Mouse (Mus musculus): ENCODE measurements at regions not wholly inside any gene's neighbourhood (a gene's known extent, or its start where the extent isn't known, plus 50 kb on each side); places are given as distances from the start of the nearest gene placed in this dataset.

GRCm38 (mm10) chr3:40002838-40003237 lies 528.2 kb upstream of the Intu start:
- H3K9me3 ChIP-seq (ENCODE audit: low read length): no peaks in the 10 kb centered on the region
- TF ChIP-seq CTCF (IDR thresholded peaks at IDR 0.05; ENCODE audit: low read depth): no peak
- no peaks in the 10 kb centered on the region for H3K4me1 ChIP-seq (ENCODE audit: insufficient read depth, low read length)
- ATAC-seq (no peak), DNase-seq (ENCODE audit: low spot score) (no peak)
- no peak overlapping the region for H3K4me3 ChIP-seq (ENCODE audit: low read length)
- H3K27me3 ChIP-seq (ENCODE audit: insufficient read depth, low read length): no peaks in the 10 kb centered on the region
- H3K27ac ChIP-seq: no peak overlapping the region
- WGBS: 92% methylated on average over 3 of the region's 3 CpGs
- H3K9ac ChIP-seq (replicated peaks; ENCODE audit: low read length): no peak overlapping the region
- no peak overlapping the region for H3K4me2 ChIP-seq (ENCODE audit: low read depth, low read length)
- H3K36me3 ChIP-seq (ENCODE audit: insufficient read depth, low read length): no peaks in the 10 kb centered on the region

- no peaks in the 10 kb centered on the region for H3K27me3 ChIP-seq (ENCODE audit: insufficient read depth, low read length)
- no peaks in the 10 kb centered on the region for H3K4me1 ChIP-seq (ENCODE audit: insufficient read depth, low read length)
- no peak overlapping the region for H3K9ac ChIP-seq (replicated peaks; ENCODE audit: low read length)
- no peak for ATAC-seq
- H3K9me3 ChIP-seq (ENCODE audit: low read length): no peaks in the 10 kb centered on the region
- no peaks in the 10 kb centered on the region for H3K36me3 ChIP-seq (ENCODE audit: insufficient read depth, low read length)
- no peak for TF ChIP-seq CTCF (IDR thresholded peaks at IDR 0.05; ENCODE audit: low read depth)
- H3K4me3 ChIP-seq (ENCODE audit: low read length): no peak overlapping the region
- DNase-seq (ENCODE audit: low spot score): peak; percentile 5
- H3K4me2 ChIP-seq (ENCODE audit: low read depth, low read length): no peak overlapping the region
- WGBS: 70% methylated on average over 5 of the region's 5 CpGs
- H3K27ac ChIP-seq: no peak overlapping the region
Measured at GRCm38 (mm10) chr3:40010051-40010450, 521.0 kb upstream of the Intu start.

GRCm38 (mm10) chr3:40021682-40022081 lies 509.4 kb upstream of the Intu start:
- TF ChIP-seq CTCF (IDR thresholded peaks at IDR 0.05; ENCODE audit: low read depth): no peak
- Histone ChIP-seq H3K4me1 (ENCODE audit: insufficient read depth, low read length) (no peaks in the 10 kb centered on the region), H3K27me3 (ENCODE audit: insufficient read depth, low read length) (no peaks in the 10 kb centered on the region), H3K4me3 (ENCODE audit: low read length) (no peak overlapping the region), H3K9ac (replicated peaks; ENCODE audit: low read length) (no peak overlapping the region), H3K27ac (no peak overlapping the region), H3K4me2 (ENCODE audit: low read depth, low read length) (no peak overlapping the region), H3K9me3 (ENCODE audit: low read length) (no peaks in the 10 kb centered on the region), H3K36me3 (ENCODE audit: insufficient read depth, low read length) (no peaks in the 10 kb centered on the region)
- DNase-seq (ENCODE audit: low spot score) (no peak), ATAC-seq (no peak)
- 24% methylated on average over 2 of the region's 2 CpGs for WGBS

DNA sequence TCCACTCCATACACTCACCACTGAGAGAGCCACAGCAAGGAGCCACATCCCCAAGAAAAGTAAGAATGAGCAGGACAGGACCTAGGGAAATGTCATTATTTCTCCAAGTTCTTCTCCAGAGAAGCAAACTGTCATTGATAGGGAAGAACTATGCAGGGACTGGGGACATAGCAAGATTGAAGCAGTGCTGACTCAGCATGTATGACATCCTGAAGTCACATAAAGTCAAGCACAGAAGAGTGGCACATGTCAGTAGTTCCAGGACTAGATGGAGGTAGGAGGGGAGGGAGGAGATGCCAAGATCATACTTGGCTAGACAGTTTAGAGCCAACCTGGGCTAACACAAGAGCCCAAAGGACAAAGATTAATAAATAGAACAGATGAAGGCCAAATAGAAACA lies 503.4 kb upstream of the Intu start:
- no peak overlapping the region for H3K9ac ChIP-seq (replicated peaks; ENCODE audit: low read length)
- H3K36me3 ChIP-seq (ENCODE audit: insufficient read depth, low read length): no peaks in the 10 kb centered on the region
- H3K4me3 ChIP-seq (ENCODE audit: low read length): no peak overlapping the region
- no peaks in the 10 kb centered on the region for H3K9me3 ChIP-seq (ENCODE audit: low read length)
- no peak for TF ChIP-seq CTCF (IDR thresholded peaks at IDR 0.05; ENCODE audit: low read depth)
- no peak for ATAC-seq
- H3K4me2 ChIP-seq (ENCODE audit: low read depth, low read length): no peak overlapping the region
- no peaks in the 10 kb centered on the region for H3K4me1 ChIP-seq (ENCODE audit: insufficient read depth, low read length)
- no peaks in the 10 kb centered on the region for H3K27me3 ChIP-seq (ENCODE audit: insufficient read depth, low read length)
- DNase-seq (ENCODE audit: low spot score): no peak
- H3K27ac ChIP-seq: no peak overlapping the region

DNA sequence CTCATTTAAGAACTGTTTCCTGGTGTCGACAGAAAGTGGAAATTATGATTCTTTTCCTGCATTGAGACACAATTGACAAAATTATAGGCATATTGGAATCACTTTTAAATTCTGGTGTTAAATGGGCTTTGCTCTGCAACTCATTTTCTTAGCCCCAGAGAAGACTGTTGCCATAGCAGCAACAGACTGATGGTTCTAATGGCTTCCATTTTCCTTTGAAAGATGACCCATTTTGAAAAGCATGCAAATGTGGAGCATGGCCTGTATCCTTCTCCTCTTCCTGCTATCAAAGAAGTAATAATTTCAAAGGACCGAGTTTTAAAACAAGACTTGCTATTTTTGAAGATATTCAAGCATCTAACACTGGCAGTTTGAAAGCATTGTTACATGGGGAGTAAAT lies 494.9 kb upstream of the Intu start:
- no peaks in the 10 kb centered on the region for H3K36me3 ChIP-seq (ENCODE audit: insufficient read depth, low read length)
- H3K4me3 ChIP-seq (ENCODE audit: low read length): no peak overlapping the region
- TF ChIP-seq CTCF (IDR thresholded peaks at IDR 0.05; ENCODE audit: low read depth): no peak
- H3K27ac ChIP-seq: no peak overlapping the region
- H3K4me2 ChIP-seq (ENCODE audit: low read depth, low read length): no peak overlapping the region
- H3K9me3 ChIP-seq (ENCODE audit: low read length): no peaks in the 10 kb centered on the region
- ATAC-seq (no peak), DNase-seq (ENCODE audit: low spot score) (peak; percentile 7)
- H3K9ac ChIP-seq (replicated peaks; ENCODE audit: low read length): no peak overlapping the region
- whole genome bisulfite sequencing: 66% methylated on average over 2 of the region's 2 CpGs
- H3K4me1 ChIP-seq (ENCODE audit: insufficient read depth, low read length): no peaks in the 10 kb centered on the region
- H3K27me3 ChIP-seq (ENCODE audit: insufficient read depth, low read length): no peaks in the 10 kb centered on the region

DNA sequence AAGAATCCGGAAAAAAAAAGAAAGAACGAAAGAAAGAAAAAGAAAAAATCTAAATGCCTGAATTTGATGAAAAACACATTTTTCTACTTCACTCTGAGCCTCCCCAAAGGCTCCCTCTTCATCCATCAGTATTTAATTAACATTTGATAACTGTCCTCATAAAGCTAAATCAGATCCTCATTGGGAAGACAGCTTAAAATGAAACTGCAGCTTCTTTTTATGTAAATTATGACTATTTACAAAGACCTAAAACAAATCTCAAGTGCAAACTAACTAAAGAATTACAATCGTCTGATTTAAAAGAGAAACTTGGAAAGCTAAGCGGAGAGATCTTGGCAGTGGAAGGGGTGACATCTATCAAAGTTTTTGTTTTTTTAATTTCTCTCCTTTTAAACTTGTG lies 481.4 kb upstream of the Intu start:
- no peak for TF ChIP-seq CTCF (IDR thresholded peaks at IDR 0.05; ENCODE audit: low read depth)
- Histone ChIP-seq H3K4me1 (ENCODE audit: insufficient read depth, low read length) (no peaks in the 10 kb centered on the region), H3K4me3 (ENCODE audit: low read length) (no peak overlapping the region), H3K27ac (no peak overlapping the region), H3K9ac (replicated peaks; ENCODE audit: low read length) (no peak overlapping the region), H3K27me3 (ENCODE audit: insufficient read depth, low read length) (no peaks in the 10 kb centered on the region), H3K9me3 (ENCODE audit: low read length) (no peaks in the 10 kb centered on the region), H3K36me3 (ENCODE audit: insufficient read depth, low read length) (no peaks in the 10 kb centered on the region), H3K4me2 (ENCODE audit: low read depth, low read length) (no peak overlapping the region)
- WGBS: 68% methylated on average over 4 of the region's 4 CpGs
- ATAC-seq (no peak), DNase-seq (ENCODE audit: low spot score) (no peak)

DNA sequence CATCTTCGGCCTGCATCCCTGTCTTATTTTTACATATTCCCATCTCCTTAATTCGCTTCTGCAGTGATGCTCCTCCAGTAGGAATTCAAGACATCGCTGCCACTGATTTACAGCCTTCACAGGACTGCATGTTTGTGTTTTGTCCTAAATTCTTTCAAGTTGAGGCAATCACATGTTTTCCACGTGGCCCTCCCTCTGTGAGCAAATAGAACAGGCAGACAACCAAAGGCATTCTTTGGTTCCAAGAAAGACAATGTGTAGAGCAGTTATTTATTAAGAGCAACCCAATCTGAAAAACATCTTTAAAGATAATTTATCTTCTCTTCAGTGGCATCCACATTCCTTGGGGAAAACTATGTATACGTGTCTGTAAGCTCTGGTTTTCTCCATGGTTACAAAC lies 472.8 kb upstream of the Intu start:
- no peaks in the 10 kb centered on the region for H3K4me1 ChIP-seq (ENCODE audit: insufficient read depth, low read length)
- H3K27ac ChIP-seq: no peak overlapping the region
- H3K36me3 ChIP-seq (ENCODE audit: insufficient read depth, low read length): no peaks in the 10 kb centered on the region
- TF ChIP-seq CTCF (IDR thresholded peaks at IDR 0.05; ENCODE audit: low read depth): no peak
- H3K4me2 ChIP-seq (ENCODE audit: low read depth, low read length): 0 out of 2 replicates have a peak overlapping the region, but pooled peaks have one; percentile 28
- H3K27me3 ChIP-seq (ENCODE audit: insufficient read depth, low read length): no peaks in the 10 kb centered on the region
- no peak overlapping the region for H3K9ac ChIP-seq (replicated peaks; ENCODE audit: low read length)
- WGBS: 68% methylated on average over 5 of the region's 5 CpGs
- H3K4me3 ChIP-seq (ENCODE audit: low read length): no peak overlapping the region
- no peaks in the 10 kb centered on the region for H3K9me3 ChIP-seq (ENCODE audit: low read length)
- ATAC-seq (no peak), DNase-seq (ENCODE audit: low spot score) (no peak)
